Mouse (Mus musculus): ENCODE measurements around the gene Zmym5. TPM values are rescaled to one million over a fixed set of nuclear protein-coding genes. Genes with fewer than 3 reads are reported as not detected.

Zmym5 gene
- total and polyA plus RNA-seq, 3 experiments, result 6.0 to 13.8 (median 12.1) TPM

GRCm38 (mm10) chr14:56830491-56831045 is 19.1 kb upstream of the Zmym5 start:
- Histone ChIP-seq H3K4me3 (replicated peaks in 1 of 3; ENCODE audit: low read depth in 2 of 3, low read length in 2 of 3, poor library complexity in 1 of 3) (no peak overlapping the region), H3K4me2 (ENCODE audit: insufficient read depth, low read depth, poor library complexity, severe bottlenecking) (no peak overlapping the region), H3K4me1 (ENCODE audit: control insufficient read depth in 1 of 2, insufficient read depth in 2 of 2) (peaks cover 5 to 23% of the 10 kb centered on the region in 2 experiments), H3K9me3 (replicated peaks; ENCODE audit: low read length) (peaks cover 5% of the 10 kb centered on the region), H3K27me3 (replicated peaks) (no peaks in the 10 kb centered on the region), H3K27ac (ENCODE audit: insufficient read depth, low read depth) (peak overlapping the region; percentile 7; the same call in 1 of the 2 replicates), H3K36me3 (replicated peaks in 1 of 2; ENCODE audit: control insufficient read depth in 1 of 2, insufficient read depth in 1 of 2, low read length in 1 of 2) (no peaks in the 10 kb centered on the region), H3K79me2 (replicated peaks; ENCODE audit: control insufficient read depth, extremely low read depth, insufficient read depth, poor library complexity, severe bottlenecking) (no peaks in the 10 kb centered on the region), H3K9ac (ENCODE audit: insufficient read depth, low read depth) (no peak overlapping the region)
- peak; percentile 52; the same call in 1 of the 2 replicates for TF ChIP-seq EP300 (IDR thresholded peaks at IDR 0.05; ENCODE audit: low read length)
- peak; percentile 5; the same call in 1 of the 2 replicates for TF ChIP-seq JUN (IDR thresholded peaks at IDR 0.05; ENCODE audit: insufficient read depth, low read depth, low read length)
- TF ChIP-seq JUND (conservative IDR thresholded peaks at IDR 0.05; ENCODE audit: low read depth, low read length), result 0 out of 2 replicates have a peak, but pooled peaks have one; percentile 9
- TF ChIP-seq RCOR1 (conservative IDR thresholded peaks at IDR 0.05; ENCODE audit: low read depth, low read length), result no peak
- DNase-seq (ENCODE audit: extremely low read depth), result peak; percentile 63
- dilution Hi-C loops (cut with MboI; ENCODE audit: extremely low pct_ligation_motif_present, extremely low pct_unique_long_range_greater_than_20kb, low sequenced_read_pairs) (no loop called here), in situ Hi-C loops (cut with MboI; ENCODE audit: low pct_ligation_motif_present, low pct_unique_long_range_greater_than_20kb, low sequenced_read_pairs) (loop anchor here (5.0 kb wide), 1 partner anchor 47 kb away; no protein-coding TSS in a partner anchor)

GRCm38 (mm10) chr14:56824562-56824961 is 13.0 kb upstream of the Zmym5 start:
- DNase-seq (ENCODE audit: extremely low read depth), result peak; percentile 44
- Histone ChIP-seq H3K4me2 (ENCODE audit: insufficient read depth, low read depth, poor library complexity, severe bottlenecking) (no peak overlapping the region), H3K4me1 (ENCODE audit: control insufficient read depth in 1 of 2, insufficient read depth in 2 of 2) (no peaks in the 10 kb centered on the region), H3K4me3 (replicated peaks in 1 of 3; ENCODE audit: low read depth in 2 of 3, low read length in 2 of 3, poor library complexity in 1 of 3) (no peak overlapping the region), H3K27me3 (replicated peaks) (no peaks in the 10 kb centered on the region), H3K9me3 (replicated peaks; ENCODE audit: low read length) (no peaks in the 10 kb centered on the region), H3K27ac (ENCODE audit: insufficient read depth, low read depth) (no peak overlapping the region), H3K9ac (ENCODE audit: insufficient read depth, low read depth) (no peak overlapping the region), H3K79me2 (replicated peaks; ENCODE audit: control insufficient read depth, extremely low read depth, insufficient read depth, poor library complexity, severe bottlenecking) (no peaks in the 10 kb centered on the region), H3K36me3 (replicated peaks in 1 of 2; ENCODE audit: control insufficient read depth in 1 of 2, insufficient read depth in 1 of 2, low read length in 1 of 2) (no peaks in the 10 kb centered on the region)
- in situ Hi-C loops (cut with MboI; ENCODE audit: low pct_ligation_motif_present, low pct_unique_long_range_greater_than_20kb, low sequenced_read_pairs), result no loop called here
- TF ChIP-seq USF1 (IDR thresholded peaks at IDR 0.05; ENCODE audit: low read depth, low read length) (no peak), SMC3 (IDR thresholded peaks at IDR 0.05; ENCODE audit: low read depth, low read length) (peak; percentile 44), RAD21 (IDR thresholded peaks at IDR 0.05; ENCODE audit: low read depth, low read length) (peak; percentile 54), TBP (conservative IDR thresholded peaks at IDR 0.05; ENCODE audit: low read depth, low read length) (no peak), ELF1 (IDR thresholded peaks at IDR 0.05; ENCODE audit: low read depth, low read length) (no peak), MYC (IDR thresholded peaks at IDR 0.05; ENCODE audit: low read depth, low read length) (peak; percentile 91), CTCF (conservative IDR thresholded peaks at IDR 0.05 in 1 of 2, IDR thresholded peaks at IDR 0.05 in 1 of 2; ENCODE audit: low read depth in 2 of 2, low read length in 2 of 2) (peak in 1 of 2 experiments; percentile 71; a peak in 2 of 4 replicates)
- dilution Hi-C loops (cut with MboI; ENCODE audit: extremely low pct_ligation_motif_present, extremely low pct_unique_long_range_greater_than_20kb, low sequenced_read_pairs), result no loop called here

- in situ Hi-C loops (cut with MboI; ENCODE audit: low pct_ligation_motif_present, low pct_unique_long_range_greater_than_20kb, low sequenced_read_pairs), result no loop called here
Measured at GRCm38 (mm10) chr14:56817616-56818015, 6.1 kb upstream of the Zmym5 start.

More at GRCm38 (mm10) chr14:56817616-56818015, 6.1 kb upstream of the Zmym5 start:
- peaks cover 4 to 24% of the 10 kb centered on the region in 2 experiments; a peak in 3 of 4 replicates for H3K4me1 ChIP-seq (ENCODE audit: control insufficient read depth in 1 of 2, insufficient read depth in 2 of 2)
- 0 out of 2 replicates have a peak, but pooled peaks cover 2% of the 10 kb centered on the region for H3K79me2 ChIP-seq (replicated peaks; ENCODE audit: control insufficient read depth, extremely low read depth, insufficient read depth, poor library complexity, severe bottlenecking)
- no peaks in the 10 kb centered on the region for H3K36me3 ChIP-seq (replicated peaks in 1 of 2; ENCODE audit: control insufficient read depth in 1 of 2, insufficient read depth in 1 of 2, low read length in 1 of 2)
- DNase-seq (ENCODE audit: extremely low read depth), result no peak
- dilution Hi-C loops (cut with MboI; ENCODE audit: extremely low pct_ligation_motif_present, extremely low pct_unique_long_range_greater_than_20kb, low sequenced_read_pairs), result no loop called here
- H3K27ac ChIP-seq (ENCODE audit: insufficient read depth, low read depth), result no peak overlapping the region
- H3K9me3 ChIP-seq (replicated peaks; ENCODE audit: low read length), result no peaks in the 10 kb centered on the region
- no peak overlapping the region for H3K4me2 ChIP-seq (ENCODE audit: insufficient read depth, low read depth, poor library complexity, severe bottlenecking)
- no peaks in the 10 kb centered on the region for H3K27me3 ChIP-seq (replicated peaks)
- no peak overlapping the region for H3K4me3 ChIP-seq (replicated peaks in 1 of 3; ENCODE audit: low read depth in 2 of 3, low read length in 2 of 3, poor library complexity in 1 of 3)
- no peak overlapping the region for H3K9ac ChIP-seq (ENCODE audit: insufficient read depth, low read depth)
- TF ChIP-seq POLR2A (IDR thresholded peaks at IDR 0.05; ENCODE audit: low read depth, low read length) (no peak), ZNF384 (IDR thresholded peaks at IDR 0.05; ENCODE audit: low read depth, low read length) (no peak), TCF12 (IDR thresholded peaks at IDR 0.05; ENCODE audit: low read depth, low read length) (no peak), USF2 (conservative IDR thresholded peaks at IDR 0.05; ENCODE audit: low read depth, low read length) (no peak), BHLHE40 (IDR thresholded peaks at IDR 0.05; ENCODE audit: low read depth, low read length) (no peak), ZC3H11A (IDR thresholded peaks at IDR 0.05; ENCODE audit: low read depth, low read length) (no peak), MEF2A (IDR thresholded peaks at IDR 0.05; ENCODE audit: borderline replicate concordance, low read depth, low read length) (no peak), MAZ (IDR thresholded peaks at IDR 0.05; ENCODE audit: low read depth, low read length) (no peak), HCFC1 (IDR thresholded peaks at IDR 0.05; ENCODE audit: low read depth, low read length) (no peak), JUND (conservative IDR thresholded peaks at IDR 0.05; ENCODE audit: low read depth, low read length) (no peak), MXI1 (IDR thresholded peaks at IDR 0.05; ENCODE audit: low read depth, low read length) (no peak), NELFE (IDR thresholded peaks at IDR 0.05; ENCODE audit: low read depth, low read length) (no peak), RAD21 (IDR thresholded peaks at IDR 0.05; ENCODE audit: low read depth, low read length) (no peak), KAT2A (IDR thresholded peaks at IDR 0.05; ENCODE audit: insufficient replicate concordance, low read length) (no peak), E2F4 (IDR thresholded peaks at IDR 0.05; ENCODE audit: insufficient replicate concordance, low read depth, low read length) (no peak), NRF1 (IDR thresholded peaks at IDR 0.05; ENCODE audit: low read depth, low read length) (no peak)

Data from CH12.LX (cell line).